Mouse (Mus musculus) testis, postnatal 10 days (tissue): ENCODE results near the gene Mdfic.

Source experiments
- DNase-seq: peaks from one replicate; pipeline ENCODE4 v3.0.0; 2021; ENCODE audit warnings: low spot score

Gene Mdfic

DNA sequence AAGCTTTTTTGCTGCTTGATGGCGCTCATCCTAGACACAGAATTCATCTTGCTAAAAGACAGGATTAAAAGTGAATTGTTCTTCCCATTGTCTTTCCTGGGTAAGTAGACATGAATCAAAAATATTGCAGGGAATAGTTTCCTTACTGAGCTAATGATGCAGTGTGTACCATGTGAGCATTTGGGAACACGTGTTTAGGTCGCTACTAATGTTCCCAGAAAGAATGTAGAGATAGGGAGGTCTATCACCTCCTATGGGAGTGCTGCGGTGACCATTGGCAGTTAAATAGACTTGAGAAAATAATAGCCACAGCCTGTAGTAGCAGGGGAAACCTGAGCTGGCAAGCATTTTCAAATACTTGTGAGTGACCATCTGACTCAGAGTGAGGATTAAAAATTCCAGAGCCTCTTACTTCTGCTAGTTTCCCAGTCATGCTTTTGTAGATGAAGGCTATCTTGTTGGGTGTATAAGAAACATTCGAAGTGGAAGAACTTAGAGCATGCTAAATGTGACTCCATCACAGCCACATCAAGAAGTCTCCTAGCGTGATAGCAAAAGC, 22.2 kb downstream of the Mdfic start:
- no peak for DNase-seq

DNA sequence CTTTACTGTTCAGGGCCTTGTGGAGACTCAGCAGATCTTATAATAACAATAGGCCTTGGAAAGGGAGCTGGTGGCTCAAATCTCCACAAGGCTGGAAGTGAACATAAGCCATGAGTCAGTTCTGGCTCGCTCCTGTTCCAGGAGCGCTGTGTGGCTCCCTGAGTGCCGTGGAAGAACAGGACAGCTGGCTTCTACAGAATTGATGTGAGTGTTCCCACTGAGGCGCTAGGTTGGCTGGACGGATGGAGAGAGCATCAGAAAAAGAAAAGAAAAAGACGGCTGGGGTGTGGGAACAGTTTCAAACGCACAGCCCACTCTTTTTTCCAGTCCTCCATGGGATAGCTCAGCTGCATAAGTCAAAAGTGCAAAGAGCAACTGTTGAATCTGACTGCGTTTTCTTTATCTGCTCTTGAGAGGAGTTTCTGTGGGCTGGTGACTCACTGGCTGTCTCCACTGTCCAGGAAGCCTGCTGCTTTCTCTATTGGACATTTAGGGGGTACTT, 22.9 kb downstream of the Mdfic start:
- no peak for DNase-seq

GRCm38 (mm10) chr6:15743793-15744192, 23.3 kb downstream of the Mdfic start:
- no peak for DNase-seq

DNA sequence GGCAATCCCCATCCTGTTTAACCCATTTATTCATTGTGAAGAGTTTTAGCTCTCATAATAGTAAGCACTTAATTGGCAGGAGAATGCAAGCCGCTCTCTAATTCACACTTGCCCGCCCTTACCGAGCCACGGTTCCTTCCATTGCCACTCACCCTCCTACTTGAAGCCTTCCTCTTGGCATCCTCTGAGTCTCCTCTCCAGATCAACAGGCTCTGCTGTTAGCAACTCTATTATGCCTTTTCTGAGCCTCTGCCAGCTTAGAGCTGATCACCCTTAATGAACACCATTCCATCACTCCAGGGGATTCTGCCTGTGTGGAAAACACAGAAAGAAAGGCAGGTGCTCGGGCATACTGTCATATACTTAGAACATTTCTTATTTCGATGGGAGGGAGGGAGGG, 24.9 kb downstream of the Mdfic start:
- no peak for DNase-seq

GRCm38 (mm10) chr6:15745891-15746290, 25.4 kb downstream of the Mdfic start:
- DNase-seq = no peak

- no peak for DNase-seq
These were observed 27.1 kb downstream of the Mdfic start for GRCm38 (mm10) chr6:15747396-15748155.

GRCm38 (mm10) chr6:15748236-15748635, 27.8 kb downstream of the Mdfic start:
- no peak for DNase-seq

DNA sequence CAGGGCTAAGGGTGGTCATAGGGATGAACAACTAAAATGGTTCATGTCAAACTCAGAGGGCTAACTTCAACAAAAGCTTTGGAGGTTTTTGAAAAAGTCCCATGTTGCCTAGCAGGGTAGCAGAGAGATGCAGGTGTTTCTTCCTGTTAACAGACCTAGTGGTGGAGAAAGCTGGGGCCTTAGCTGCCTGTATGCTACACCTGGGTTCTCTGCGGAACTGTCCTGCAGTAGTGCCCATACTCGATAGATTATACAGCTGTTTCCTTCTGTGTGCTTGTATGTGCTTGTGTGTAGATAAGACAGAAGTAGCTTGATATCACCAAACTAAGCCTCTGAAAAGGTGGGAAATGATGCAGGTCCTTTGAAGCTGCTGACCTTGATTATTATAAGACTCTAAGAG, 28.5 kb downstream of the Mdfic start:
- no peak for DNase-seq

GRCm38 (mm10) chr6:15750101-15750500, 29.6 kb downstream of the Mdfic start:
- no peak for DNase-seq

GRCm38 (mm10) chr6:15751375-15751774, 30.9 kb downstream of the Mdfic start:
- no peak for DNase-seq

- DNase-seq = no peak
These were observed 31.7 kb downstream of the Mdfic start for GRCm38 (mm10) chr6:15752160-15752559.

- no peak for DNase-seq
These were observed 32.7 kb downstream of the Mdfic start for GRCm38 (mm10) chr6:15753208-15753607.

DNA sequence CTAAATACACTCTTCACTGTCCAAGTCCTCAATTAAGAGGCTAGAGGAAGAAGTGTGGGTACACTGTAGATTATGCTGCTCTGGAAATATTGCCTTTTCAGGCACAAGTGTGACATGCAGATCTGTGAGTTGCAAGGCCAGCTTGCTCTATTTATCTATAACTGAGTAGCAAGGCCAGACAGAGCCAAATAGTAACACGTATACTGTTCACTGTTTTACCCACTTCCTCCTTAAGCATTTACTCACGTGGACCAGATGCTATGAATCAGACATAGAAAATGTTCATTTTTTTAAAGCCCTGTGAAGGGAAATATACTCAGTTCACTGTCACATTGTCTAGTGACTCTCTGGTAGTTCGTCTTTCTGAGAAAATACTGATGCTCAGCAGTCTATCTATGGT, 37.9 kb downstream of the Mdfic start:
- no peak for DNase-seq

GRCm38 (mm10) chr6:15760750-15761149, 40.3 kb downstream of the Mdfic start:
- DNase-seq = no peak

DNA sequence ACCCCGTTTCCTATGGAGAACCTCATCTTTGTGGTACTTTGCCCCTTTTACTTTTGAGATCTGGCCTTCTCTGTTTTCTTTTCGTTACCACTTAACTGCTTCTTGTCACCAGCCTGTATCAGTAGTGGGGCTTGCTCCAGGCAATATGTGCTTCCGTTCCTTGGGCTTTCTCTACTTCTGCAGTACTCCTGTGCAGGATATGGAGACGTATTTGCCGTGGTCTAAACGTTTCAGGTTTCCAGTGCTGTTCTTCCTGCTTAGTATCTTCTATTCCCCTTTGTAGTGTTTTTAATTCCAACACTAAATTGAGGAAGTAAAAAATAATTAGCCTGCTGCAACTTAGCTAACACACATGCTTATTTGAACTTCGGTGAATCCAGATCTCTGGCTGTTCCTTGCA, 43.6 kb downstream of the Mdfic start:
- no peak for DNase-seq

GRCm38 (mm10) chr6:15767460-15767859, 47.0 kb downstream of the Mdfic start:
- DNase-seq = no peak

- no peak for DNase-seq
These were observed 49.7 kb downstream of the Mdfic start for GRCm38 (mm10) chr6:15770128-15770527.

- no peak for DNase-seq
These were observed 56.6 kb downstream of the Mdfic start for GRCm38 (mm10) chr6:15777070-15777469.

GRCm38 (mm10) chr6:15780127-15780526, 59.7 kb downstream of the Mdfic start:
- no peak for DNase-seq

DNA sequence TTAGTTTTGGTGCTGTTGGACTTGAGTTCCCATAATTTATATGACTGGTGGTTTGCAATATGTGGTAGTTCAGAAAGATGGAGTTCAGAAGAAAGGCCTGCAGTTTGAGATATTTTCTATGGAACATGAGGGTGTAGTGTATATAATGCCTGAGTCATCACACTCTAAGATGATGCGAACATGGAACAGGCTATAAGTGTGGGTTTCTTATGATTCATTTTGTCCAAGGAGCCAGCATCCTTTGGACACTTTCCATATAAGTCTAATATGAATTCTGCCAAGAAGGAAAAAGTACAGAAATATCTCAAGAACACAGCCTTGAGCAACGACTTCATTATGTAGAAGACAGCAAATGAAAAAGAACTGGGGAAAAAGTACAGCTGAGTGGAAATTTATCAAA, 60.2 kb downstream of the Mdfic start:
- no peak for DNase-seq

DNA sequence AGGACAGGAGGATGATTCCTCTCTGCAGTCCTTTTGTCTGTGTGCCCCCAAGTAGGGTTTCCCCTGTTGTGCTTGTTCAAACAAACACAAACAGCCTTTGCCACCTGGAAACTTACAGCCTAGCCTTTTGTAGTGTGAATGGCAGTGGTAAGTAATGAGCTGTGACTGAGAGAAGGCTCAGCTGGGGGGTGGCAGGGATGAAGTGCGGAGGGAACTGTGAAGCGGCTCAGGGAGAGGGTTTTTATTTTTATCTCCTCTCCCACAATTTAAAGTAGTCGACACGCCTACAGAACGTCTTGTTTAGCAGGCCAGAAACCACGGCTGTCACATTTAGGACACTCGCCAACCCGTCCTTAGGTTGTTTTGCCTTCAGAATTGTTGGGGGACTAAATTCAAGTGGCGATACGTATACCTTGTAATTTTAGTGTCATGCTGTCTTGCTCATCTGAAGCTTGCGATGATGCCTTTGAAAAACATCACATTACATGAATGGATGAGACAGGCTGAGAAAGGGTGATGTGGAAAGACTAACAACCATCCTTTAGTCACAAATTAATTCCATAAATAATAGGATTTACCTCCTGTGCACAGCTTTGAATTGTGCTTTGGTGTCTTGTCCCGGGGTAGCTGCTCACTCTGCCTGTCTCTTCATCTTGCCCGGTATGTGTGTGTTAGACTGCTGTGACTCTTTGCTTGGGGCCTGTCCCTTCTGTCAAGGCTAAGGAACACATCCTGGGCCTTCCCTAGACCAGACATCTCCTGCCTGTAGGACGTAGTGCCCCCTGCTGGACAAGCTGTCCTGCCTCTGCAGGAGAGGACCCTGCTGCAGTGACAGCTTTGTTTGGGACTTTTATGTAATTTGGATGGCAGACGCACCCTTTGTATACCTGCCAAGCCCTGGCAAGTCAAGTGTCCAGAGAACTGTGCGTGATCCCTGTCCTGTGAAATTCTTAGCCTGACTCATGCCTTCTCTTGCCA, 69.4 kb downstream of the Mdfic start:
- DNase-seq = peak; percentile 81
